Mouse (Mus musculus): ENCODE data around the gene Mdfic. TPM values are rescaled to one million over a fixed set of nuclear protein-coding genes. Genes with fewer than 3 reads are reported as not detected.

Gene Mdfic
- polyA plus RNA-seq, 1 experiment from 2014 or later: 8.3 TPM

- no peak overlapping the region for H3K9ac ChIP-seq (ENCODE audit: low read length)
- H3K4me1 ChIP-seq (replicated peaks; ENCODE audit: control insufficient read depth, insufficient read depth, low read length): no peaks in the 10 kb centered on the region; the same call in 1 of the 2 replicates
- WGBS: 68% methylated on average over 4 of the region's 4 CpGs
- H3K4me3 ChIP-seq (ENCODE audit: low read depth, low read length): no peak overlapping the region
- no peak overlapping the region for H3K4me2 ChIP-seq (ENCODE audit: low read length)
- DNase-seq (ENCODE audit: low spot score) (no peak), ATAC-seq (replicated peaks; ENCODE audit: low FRiP score, low TSS enrichment, low read depth) (no peak)
- no peak overlapping the region for H3K27ac ChIP-seq (ENCODE audit: low read depth)
- H3K27me3 ChIP-seq (replicated peaks; ENCODE audit: control insufficient read depth, insufficient read depth, low read length): no peaks in the 10 kb centered on the region
- H3K9me3 ChIP-seq (ENCODE audit: control insufficient read depth, low read length): no peaks in the 10 kb centered on the region
- H3K36me3 ChIP-seq (ENCODE audit: control insufficient read depth, insufficient read depth, low read length): no peaks in the 10 kb centered on the region
Measured at GRCm38 (mm10) chr6:15730666-15731065, 10.2 kb downstream of the Mdfic start.

- H3K9me3 ChIP-seq (ENCODE audit: control insufficient read depth, low read length): no peaks in the 10 kb centered on the region
- H3K27me3 ChIP-seq (replicated peaks; ENCODE audit: control insufficient read depth, insufficient read depth, low read length): no peaks in the 10 kb centered on the region
- ATAC-seq (replicated peaks; ENCODE audit: low FRiP score, low TSS enrichment, low read depth): no peak
- no peaks in the 10 kb centered on the region; the same call in 1 of the 2 replicates for H3K4me1 ChIP-seq (replicated peaks; ENCODE audit: control insufficient read depth, insufficient read depth, low read length)
- no peak for DNase-seq (ENCODE audit: low spot score)
- 65% methylated on average over 7 of the region's 7 CpGs for WGBS
- H3K4me2 ChIP-seq (ENCODE audit: low read length): no peak overlapping the region
- H3K4me3 ChIP-seq (ENCODE audit: low read depth, low read length): no peak overlapping the region
- H3K36me3 ChIP-seq (ENCODE audit: control insufficient read depth, insufficient read depth, low read length): no peaks in the 10 kb centered on the region
- no peak overlapping the region for H3K9ac ChIP-seq (ENCODE audit: low read length)
- no peak overlapping the region for H3K27ac ChIP-seq (ENCODE audit: low read depth)
Measured at GRCm38 (mm10) chr6:15731452-15731851, 11.0 kb downstream of the Mdfic start.

- Histone ChIP-seq H3K4me2 (ENCODE audit: low read length) (no peak overlapping the region), H3K36me3 (ENCODE audit: control insufficient read depth, insufficient read depth, low read length) (peaks cover 15% of the 10 kb centered on the region; the same call in 1 of the 2 replicates), H3K27ac (ENCODE audit: low read depth) (no peak overlapping the region), H3K4me3 (ENCODE audit: low read depth, low read length) (no peak overlapping the region), H3K27me3 (replicated peaks; ENCODE audit: control insufficient read depth, insufficient read depth, low read length) (no peaks in the 10 kb centered on the region), H3K9ac (ENCODE audit: low read length) (no peak overlapping the region), H3K9me3 (ENCODE audit: control insufficient read depth, low read length) (no peaks in the 10 kb centered on the region), H3K4me1 (replicated peaks; ENCODE audit: control insufficient read depth, insufficient read depth, low read length) (no peaks in the 10 kb centered on the region; the same call in 1 of the 2 replicates)
- DNase-seq (ENCODE audit: low spot score) (no peak), ATAC-seq (replicated peaks; ENCODE audit: low FRiP score, low TSS enrichment, low read depth) (no peak)
- 64% methylated on average over 8 of the region's 8 CpGs for WGBS
Measured at GRCm38 (mm10) chr6:15737312-15737911, 17.0 kb downstream of the Mdfic start.

GRCm38 (mm10) chr6:15738331-15738943 lies 18.0 kb downstream of the Mdfic start:
- no peak for ATAC-seq (replicated peaks; ENCODE audit: low FRiP score, low TSS enrichment, low read depth)
- no peak overlapping the region for H3K4me3 ChIP-seq (ENCODE audit: low read depth, low read length)
- H3K4me1 ChIP-seq (replicated peaks; ENCODE audit: control insufficient read depth, insufficient read depth, low read length): peaks cover 5% of the 10 kb centered on the region
- no peak overlapping the region for H3K27ac ChIP-seq (ENCODE audit: low read depth)
- peaks cover 15% of the 10 kb centered on the region; the same call in 1 of the 2 replicates for H3K36me3 ChIP-seq (ENCODE audit: control insufficient read depth, insufficient read depth, low read length)
- H3K27me3 ChIP-seq (replicated peaks; ENCODE audit: control insufficient read depth, insufficient read depth, low read length): no peaks in the 10 kb centered on the region
- WGBS: 39% methylated on average over 5 of the region's 5 CpGs
- H3K9me3 ChIP-seq (ENCODE audit: control insufficient read depth, low read length): no peaks in the 10 kb centered on the region
- H3K4me2 ChIP-seq (ENCODE audit: low read length): no peak overlapping the region
- no peak overlapping the region for H3K9ac ChIP-seq (ENCODE audit: low read length)
- no peak for DNase-seq (ENCODE audit: low spot score)

- H3K9me3 ChIP-seq (ENCODE audit: control insufficient read depth, low read length): no peaks in the 10 kb centered on the region
- no peak overlapping the region for H3K27ac ChIP-seq (ENCODE audit: low read depth)
- ATAC-seq (replicated peaks; ENCODE audit: low FRiP score, low TSS enrichment, low read depth): no peak
- H3K4me2 ChIP-seq (ENCODE audit: low read length): no peak overlapping the region
- H3K36me3 ChIP-seq (ENCODE audit: control insufficient read depth, insufficient read depth, low read length): peaks cover 15% of the 10 kb centered on the region; the same call in 1 of the 2 replicates
- peaks cover 10% of the 10 kb centered on the region for H3K4me1 ChIP-seq (replicated peaks; ENCODE audit: control insufficient read depth, insufficient read depth, low read length)
- 84% methylated on average over 3 of the region's 3 CpGs for WGBS
- DNase-seq (ENCODE audit: low spot score): no peak
- H3K9ac ChIP-seq (ENCODE audit: low read length): no peak overlapping the region
- H3K4me3 ChIP-seq (ENCODE audit: low read depth, low read length): no peak overlapping the region
- H3K27me3 ChIP-seq (replicated peaks; ENCODE audit: control insufficient read depth, insufficient read depth, low read length): no peaks in the 10 kb centered on the region
Measured at GRCm38 (mm10) chr6:15739132-15739531, 18.7 kb downstream of the Mdfic start.

GRCm38 (mm10) chr6:15742591-15743149 lies 22.2 kb downstream of the Mdfic start:
- H3K27ac ChIP-seq (ENCODE audit: low read depth): peak overlapping the region; percentile 47; the same call in 1 of the 2 replicates
- DNase-seq (ENCODE audit: low spot score): no peak
- H3K4me2 ChIP-seq (ENCODE audit: low read length): no peak overlapping the region
- ATAC-seq (replicated peaks; ENCODE audit: low FRiP score, low TSS enrichment, low read depth): no peak
- H3K4me3 ChIP-seq (ENCODE audit: low read depth, low read length): no peak overlapping the region
- H3K9me3 ChIP-seq (ENCODE audit: control insufficient read depth, low read length): no peaks in the 10 kb centered on the region
- 93% methylated on average over 6 of the region's 6 CpGs for WGBS
- H3K9ac ChIP-seq (ENCODE audit: low read length): no peak overlapping the region
- peaks cover 10% of the 10 kb centered on the region for H3K4me1 ChIP-seq (replicated peaks; ENCODE audit: control insufficient read depth, insufficient read depth, low read length)
- H3K27me3 ChIP-seq (replicated peaks; ENCODE audit: control insufficient read depth, insufficient read depth, low read length): no peaks in the 10 kb centered on the region
- peaks cover 22% of the 10 kb centered on the region; the same call in 1 of the 2 replicates for H3K36me3 ChIP-seq (ENCODE audit: control insufficient read depth, insufficient read depth, low read length)

- DNase-seq (ENCODE audit: low spot score) (no peak), ATAC-seq (replicated peaks; ENCODE audit: low FRiP score, low TSS enrichment, low read depth) (no peak)
- Histone ChIP-seq H3K4me1 (replicated peaks; ENCODE audit: control insufficient read depth, insufficient read depth, low read length) (peaks cover 10% of the 10 kb centered on the region), H3K27me3 (replicated peaks; ENCODE audit: control insufficient read depth, insufficient read depth, low read length) (no peaks in the 10 kb centered on the region), H3K27ac (ENCODE audit: low read depth) (peak overlapping the region; percentile 47; the same call in 1 of the 2 replicates), H3K4me2 (ENCODE audit: low read length) (no peak overlapping the region), H3K9ac (ENCODE audit: low read length) (no peak overlapping the region), H3K36me3 (ENCODE audit: control insufficient read depth, insufficient read depth, low read length) (peaks cover 22% of the 10 kb centered on the region; the same call in 1 of the 2 replicates), H3K4me3 (ENCODE audit: low read depth, low read length) (no peak overlapping the region), H3K9me3 (ENCODE audit: control insufficient read depth, low read length) (no peaks in the 10 kb centered on the region)
- 44% methylated on average over 8 of the region's 8 CpGs for WGBS
Measured at GRCm38 (mm10) chr6:15743291-15743792, 22.9 kb downstream of the Mdfic start.

GRCm38 (mm10) chr6:15743793-15744192 lies 23.3 kb downstream of the Mdfic start:
- DNase-seq (ENCODE audit: low spot score) (no peak), ATAC-seq (replicated peaks; ENCODE audit: low FRiP score, low TSS enrichment, low read depth) (no peak)
- Histone ChIP-seq H3K9me3 (ENCODE audit: control insufficient read depth, low read length) (no peaks in the 10 kb centered on the region), H3K4me2 (ENCODE audit: low read length) (no peak overlapping the region), H3K27ac (ENCODE audit: low read depth) (no peak overlapping the region), H3K27me3 (replicated peaks; ENCODE audit: control insufficient read depth, insufficient read depth, low read length) (no peaks in the 10 kb centered on the region), H3K9ac (ENCODE audit: low read length) (no peak overlapping the region), H3K36me3 (ENCODE audit: control insufficient read depth, insufficient read depth, low read length) (peaks cover 22% of the 10 kb centered on the region; the same call in 1 of the 2 replicates), H3K4me3 (ENCODE audit: low read depth, low read length) (no peak overlapping the region), H3K4me1 (replicated peaks; ENCODE audit: control insufficient read depth, insufficient read depth, low read length) (peaks cover 10% of the 10 kb centered on the region)
- 55% methylated on average over 6 of the region's 6 CpGs for WGBS
